Mouse (Mus musculus): Measurements from ENCODE around the gene Nfam1.

Nfam1 gene

GRCm38 (mm10) chr15:82959151-82959550 lies 74.0 kb downstream of the Nfam1 start:
- DNase-seq (ENCODE audit: low read depth): no peak

GRCm38 (mm10) chr15:82958253-82958701 lies 74.8 kb downstream of the Nfam1 start:
- no peak for DNase-seq (ENCODE audit: low read depth)

DNA sequence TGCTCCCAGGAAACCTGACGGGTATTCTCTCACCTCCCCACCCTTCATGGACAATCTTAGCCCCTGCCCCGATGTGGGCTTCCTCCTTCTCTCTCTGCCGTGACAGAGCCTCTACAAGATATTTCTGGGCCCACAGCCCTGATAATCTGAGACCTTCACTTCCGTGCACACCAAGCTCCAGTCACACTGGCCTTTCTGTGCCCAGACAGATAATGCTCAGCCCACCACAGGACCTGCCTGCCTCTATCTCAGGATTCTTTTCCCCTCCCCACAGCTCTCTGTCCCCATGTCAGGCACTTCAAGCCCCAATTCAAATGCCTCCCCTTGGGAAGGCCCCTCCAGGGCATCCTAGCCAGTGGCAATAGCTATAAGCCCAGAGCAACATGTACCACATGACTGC lies 76.4 kb downstream of the Nfam1 start:
- DNase-seq (ENCODE audit: low read depth): no peak

DNA sequence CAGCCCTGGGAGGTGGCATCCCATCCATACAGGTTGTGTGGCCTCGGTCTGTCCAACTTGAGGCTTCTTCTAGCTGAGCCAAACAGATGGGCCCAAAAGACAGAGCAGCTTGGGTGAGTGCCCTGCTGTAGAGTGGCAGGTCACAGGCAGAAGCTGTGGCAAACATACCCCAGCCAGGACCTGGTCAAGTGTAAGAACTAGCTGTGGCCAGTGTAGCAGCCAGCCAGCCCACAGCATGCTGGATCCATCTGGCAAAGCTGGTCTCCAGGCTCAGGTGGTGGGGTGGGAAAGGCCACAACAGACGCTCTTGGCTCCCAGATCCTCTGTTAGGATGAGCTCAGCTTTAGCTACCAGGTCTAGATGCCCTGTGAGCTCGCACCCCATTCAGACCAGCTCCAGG lies 76.8 kb downstream of the Nfam1 start:
- DNase-seq (ENCODE audit: low read depth): no peak

GRCm38 (mm10) chr15:82955286-82955685 lies 77.8 kb downstream of the Nfam1 start:
- DNase-seq (ENCODE audit: low read depth): no peak

DNA sequence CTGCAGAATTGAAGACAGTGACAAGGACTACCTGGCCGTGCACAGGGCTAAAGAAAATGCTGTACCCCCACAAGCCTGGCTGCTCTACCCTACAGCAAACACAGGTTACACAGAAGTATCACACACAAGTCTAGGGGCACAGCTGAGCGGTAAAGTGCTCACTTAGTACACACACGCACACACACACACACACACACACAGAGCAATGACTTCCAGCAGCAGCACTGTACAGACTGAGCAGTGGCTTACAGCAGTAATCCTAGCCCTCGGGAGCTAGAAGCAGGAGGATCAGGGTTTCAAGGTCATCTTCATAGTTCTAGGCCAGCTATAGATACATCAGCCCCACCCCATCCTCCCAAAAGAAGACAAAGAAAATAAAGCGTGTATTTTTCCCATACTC lies 79.1 kb downstream of the Nfam1 start:
- no peak for DNase-seq (ENCODE audit: low read depth)

GRCm38 (mm10) chr15:82953096-82953495 lies 80.0 kb downstream of the Nfam1 start:
- DNase-seq (ENCODE audit: low read depth): no peak

DNA sequence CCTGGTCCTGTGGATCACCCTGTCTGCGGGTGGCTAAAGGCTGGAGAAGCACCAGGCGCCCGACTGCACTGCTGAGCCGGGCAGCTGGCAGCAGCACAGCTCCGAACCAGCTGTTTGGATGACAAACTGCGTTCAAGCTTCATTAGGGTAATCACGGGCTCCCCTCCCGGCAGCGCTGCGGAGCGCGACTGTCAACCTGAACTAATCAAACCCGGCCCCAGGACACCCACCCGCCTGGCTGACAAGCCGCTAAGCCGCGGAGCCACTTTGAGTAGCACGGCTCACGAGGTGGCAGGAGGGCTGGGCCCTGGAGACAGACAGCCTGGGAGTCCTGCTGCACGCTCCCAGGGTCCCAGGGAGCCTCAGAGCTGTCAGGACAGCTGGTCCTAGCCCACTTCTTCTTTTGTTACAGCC lies 80.8 kb downstream of the Nfam1 start:
- DNase-seq (ENCODE audit: low read depth): no peak

- no peak for DNase-seq (ENCODE audit: low read depth)
Observed at GRCm38 (mm10) chr15:82950246-82950645, 82.9 kb downstream of the Nfam1 start.

DNA sequence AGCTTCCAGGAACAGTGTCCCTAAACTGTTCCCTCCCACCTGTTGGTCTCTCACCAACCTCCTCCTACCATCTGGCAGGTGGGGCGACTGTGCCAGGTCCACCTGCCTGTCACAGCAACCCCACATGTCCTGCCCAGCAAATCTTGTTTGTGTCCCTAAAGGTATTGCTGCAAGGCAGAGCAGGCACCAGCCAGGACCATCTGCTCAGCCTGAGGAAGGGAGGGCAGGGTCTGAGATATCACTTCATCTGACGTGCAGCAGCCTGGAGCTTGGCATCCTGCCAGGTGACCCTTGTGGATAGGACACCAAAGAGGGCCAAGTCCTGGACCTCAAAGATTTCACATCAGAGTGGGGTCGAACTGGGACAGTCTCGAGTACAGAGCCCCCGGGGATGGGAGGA lies 85.7 kb downstream of the Nfam1 start:
- no peak for DNase-seq (ENCODE audit: low read depth)

DNA sequence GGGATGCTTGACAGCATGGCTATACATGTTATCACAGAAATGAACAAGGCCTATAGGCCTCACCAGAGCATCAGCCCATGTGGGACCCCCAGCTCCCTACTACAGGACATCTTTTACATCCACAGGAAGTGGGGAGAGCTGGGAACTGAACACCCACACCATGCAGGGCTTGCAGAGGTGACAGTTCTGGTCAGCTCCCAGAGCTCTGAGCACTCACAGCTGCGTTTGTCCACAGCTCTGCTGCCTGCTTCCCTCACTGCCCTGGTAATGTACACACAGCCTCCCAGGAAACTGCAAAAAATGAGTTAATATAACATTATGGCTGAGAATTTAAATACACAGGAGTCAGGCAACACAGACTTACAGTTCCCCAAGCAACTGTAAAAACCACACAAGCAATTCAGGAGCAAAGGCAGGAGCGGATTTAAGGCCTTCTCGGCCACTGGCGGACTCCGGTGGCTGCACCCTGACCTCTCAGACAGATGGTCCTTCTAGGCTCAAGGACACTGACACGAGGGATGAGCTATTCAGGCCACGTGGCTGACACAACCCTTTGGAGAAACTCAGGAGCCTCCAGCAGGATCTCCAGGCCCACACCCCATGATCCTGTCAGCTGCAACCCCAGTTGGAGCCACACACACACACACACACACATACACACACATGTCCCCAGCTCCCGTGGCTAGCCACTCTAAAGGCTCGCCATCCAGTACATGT lies 88.5 kb downstream of the Nfam1 start:
- DNase-seq (ENCODE audit: low read depth): no peak
